Mouse (Mus musculus): Measurements from ENCODE around the gene Tas1r3. TPM values are rescaled to one million over a fixed set of nuclear protein-coding genes. Genes with fewer than 3 reads are reported as not detected.

Tas1r3 gene
- polyA plus RNA-seq, 1 experiment from 2014 or later = 0.65 TPM

DNA sequence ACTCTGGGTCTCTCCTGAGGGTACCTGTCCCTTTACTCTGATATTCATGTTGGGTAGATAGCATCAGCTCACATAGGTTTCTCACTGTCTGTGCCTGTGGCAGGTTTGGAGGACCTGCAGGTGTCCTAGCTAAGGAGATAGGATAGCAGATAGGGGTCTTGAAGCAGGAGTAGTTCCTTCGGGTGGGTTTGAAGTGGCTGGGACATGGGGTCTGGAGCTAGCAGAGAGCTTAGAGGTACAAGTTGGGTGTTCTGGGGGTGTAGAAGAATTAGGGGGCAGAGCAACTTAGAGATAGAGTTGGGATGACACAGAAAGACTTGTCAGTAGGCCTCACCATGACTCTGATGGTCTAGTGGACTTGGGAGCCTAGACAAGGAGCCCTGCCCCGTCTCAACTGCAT is 13.8 kb downstream of the Tas1r3 start:
- no peak overlapping the region for H3K27ac ChIP-seq
- H3K4me2 ChIP-seq (replicated peaks) = peak overlapping the region; percentile 88; the same call in 1 of the 2 replicates
- no peaks in the 10 kb centered on the region for H3K9me3 ChIP-seq (replicated peaks)
- H3K9ac ChIP-seq = no peak overlapping the region; the same call in 1 of the 2 replicates
- no peak for ATAC-seq (ENCODE audit: low FRiP score)
- H3K36me3 ChIP-seq = peaks cover 5% of the 10 kb centered on the region; the same call in 1 of the 2 replicates
- H3K27me3 ChIP-seq = no peaks in the 10 kb centered on the region
- WGBS = 91% methylated on average over 2 of the region's 2 CpGs
- peaks cover 31% of the 10 kb centered on the region for H3K4me1 ChIP-seq
- H3K4me3 ChIP-seq = no peak overlapping the region

DNA sequence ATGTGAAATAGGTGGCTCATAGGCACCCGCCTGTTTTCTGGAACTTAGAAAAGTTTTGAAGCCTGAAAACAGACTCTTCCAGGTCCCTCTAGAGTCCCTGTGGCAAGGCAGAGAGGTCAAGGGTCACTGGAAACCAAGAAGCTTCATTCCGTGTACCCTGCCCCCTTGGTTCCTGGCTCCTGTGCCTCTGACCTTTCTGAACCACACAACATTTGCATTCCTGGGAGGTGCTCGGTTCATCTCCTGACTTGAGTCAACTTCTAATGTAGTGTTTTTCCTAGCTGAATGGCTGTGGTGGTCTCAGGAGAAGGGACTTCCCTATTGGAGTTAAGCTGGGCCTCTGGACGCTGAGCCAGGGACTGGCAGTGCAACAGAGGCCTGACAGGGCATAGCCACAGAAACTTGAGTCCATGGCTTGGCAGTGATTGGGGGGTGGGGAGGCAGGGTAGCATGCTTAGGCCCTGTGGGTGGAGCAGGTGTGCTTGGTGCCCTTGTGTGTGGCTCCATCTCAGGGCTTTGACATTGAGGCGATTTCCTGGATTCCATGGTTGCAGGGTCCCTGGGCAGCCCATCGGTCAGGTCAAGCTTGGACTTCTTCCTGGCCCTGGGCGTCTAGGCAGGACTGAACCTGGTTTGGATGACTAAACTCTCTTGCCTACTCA is 14.6 kb downstream of the Tas1r3 start:
- WGBS = 60% methylated on average over 7 of the region's 7 CpGs
- Histone ChIP-seq H3K4me1 (peaks cover 31% of the 10 kb centered on the region), H3K9me3 (replicated peaks) (no peaks in the 10 kb centered on the region), H3K36me3 (no peaks in the 10 kb centered on the region), H3K4me3 (peak overlapping the region; percentile 86), H3K9ac (peak overlapping the region; percentile 94), H3K4me2 (replicated peaks) (peak overlapping the region; percentile 88), H3K27ac (no peak overlapping the region), H3K27me3 (no peaks in the 10 kb centered on the region)
- ATAC-seq (ENCODE audit: low FRiP score) = no peak

- H3K9me3 ChIP-seq (replicated peaks) = no peaks in the 10 kb centered on the region
- H3K4me2 ChIP-seq (replicated peaks) = peak overlapping the region; percentile 88
- H3K27ac ChIP-seq = peak overlapping the region; percentile 79; the same call in 1 of the 2 replicates
- peak overlapping the region; percentile 94 for H3K9ac ChIP-seq
- peaks cover 31% of the 10 kb centered on the region for H3K4me1 ChIP-seq
- 0 out of 2 replicates have a peak, but pooled peaks cover 2% of the 10 kb centered on the region for H3K36me3 ChIP-seq
- H3K27me3 ChIP-seq = no peaks in the 10 kb centered on the region
- 1% methylated on average over 64 of the region's 69 CpGs for WGBS
- H3K4me3 ChIP-seq = peak overlapping the region; percentile 86
- peak; percentile 65 for ATAC-seq (ENCODE audit: low FRiP score)
Observed at GRCm38 (mm10) chr4:155847591-155848352, 15.4 kb downstream of the Tas1r3 start.

GRCm38 (mm10) chr4:155846871-155847578 is 16.1 kb downstream of the Tas1r3 start, which contains the start of gene Dvl1:
Gene Dvl1 (plus strand): TSS chr4:155847402.
- 2% methylated on average over 58 of the region's 65 CpGs for WGBS
- H3K27me3 ChIP-seq = 0 out of 2 replicates have a peak, but pooled peaks cover under 1% of the 10 kb centered on the region
- H3K4me3 ChIP-seq = peak within 1 kb of the TSS; percentile 86
- H3K9me3 ChIP-seq (replicated peaks) = no peaks in the 10 kb centered on the region
- peak within 1 kb of the TSS; percentile 88 for H3K4me2 ChIP-seq (replicated peaks)
- peak; percentile 90 for ATAC-seq (ENCODE audit: low FRiP score)
- H3K9ac ChIP-seq = peak within 1 kb of the TSS; percentile 94
- peaks cover 31% of the 10 kb centered on the region for H3K4me1 ChIP-seq
- H3K36me3 ChIP-seq = peaks cover 5% of the 10 kb centered on the region; the same call in 1 of the 2 replicates
- peak within 1 kb of the TSS; percentile 79 for H3K27ac ChIP-seq

GRCm38 (mm10) chr4:155843231-155843630 is 19.9 kb downstream of the Tas1r3 start:
- no peak overlapping the region for H3K4me3 ChIP-seq
- ATAC-seq (ENCODE audit: low FRiP score) = no peak
- H3K36me3 ChIP-seq = peaks cover 5% of the 10 kb centered on the region; the same call in 1 of the 2 replicates
- H3K9ac ChIP-seq = no peak overlapping the region
- H3K9me3 ChIP-seq (replicated peaks) = no peaks in the 10 kb centered on the region
- H3K27me3 ChIP-seq = peaks cover 17% of the 10 kb centered on the region
- H3K4me2 ChIP-seq (replicated peaks) = no peak overlapping the region
- H3K4me1 ChIP-seq = peaks cover 39% of the 10 kb centered on the region
- no peak overlapping the region for H3K27ac ChIP-seq
- 91% methylated on average over 5 of the region's 5 CpGs for WGBS

GRCm38 (mm10) chr4:155841651-155842270 is 21.4 kb downstream of the Tas1r3 start:
- peak; percentile 11; the same call in 1 of the 2 replicates for ATAC-seq (ENCODE audit: low FRiP score)
- WGBS = 38% methylated on average over 38 of the region's 38 CpGs
- H3K4me3 ChIP-seq = 0 out of 2 replicates have a peak overlapping the region, but pooled peaks have one; percentile 36
- H3K9me3 ChIP-seq (replicated peaks) = no peaks in the 10 kb centered on the region
- H3K9ac ChIP-seq = no peak overlapping the region
- peaks cover 5% of the 10 kb centered on the region; the same call in 1 of the 2 replicates for H3K36me3 ChIP-seq
- peaks cover 33% of the 10 kb centered on the region for H3K4me1 ChIP-seq
- peaks cover 17% of the 10 kb centered on the region for H3K27me3 ChIP-seq
- H3K4me2 ChIP-seq (replicated peaks) = peak overlapping the region; percentile 70
- no peak overlapping the region for H3K27ac ChIP-seq

DNA sequence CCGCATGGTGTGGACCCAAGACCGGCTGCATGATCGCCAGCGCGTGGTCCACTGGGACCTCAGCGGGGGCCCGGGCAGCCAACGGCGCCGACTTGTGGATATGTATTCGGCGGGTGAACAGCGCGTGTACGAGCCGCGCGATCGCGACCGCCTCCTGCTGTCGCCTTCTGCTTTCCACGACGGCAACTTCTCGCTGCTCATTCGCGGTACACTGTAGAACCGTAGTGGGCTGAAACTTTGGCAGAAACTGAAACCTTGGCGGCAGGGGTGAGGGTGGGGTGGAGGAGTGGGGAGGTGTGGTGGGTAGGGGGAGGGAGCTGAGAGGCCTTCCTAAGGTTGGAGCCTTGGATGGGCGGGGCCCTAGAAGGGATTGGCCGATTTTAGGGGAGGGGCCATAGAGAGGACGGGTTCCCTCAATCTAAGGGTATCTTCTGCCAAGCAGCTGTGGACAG is 22.1 kb downstream of the Tas1r3 start:
- ATAC-seq (ENCODE audit: low FRiP score) = peak; percentile 46
- H3K9me3 ChIP-seq (replicated peaks) = no peaks in the 10 kb centered on the region
- H3K36me3 ChIP-seq = peaks cover 5% of the 10 kb centered on the region; the same call in 1 of the 2 replicates
- peak overlapping the region; percentile 62 for H3K9ac ChIP-seq
- peak overlapping the region; percentile 70 for H3K4me2 ChIP-seq (replicated peaks)
- peak overlapping the region; percentile 36 for H3K4me3 ChIP-seq
- H3K27me3 ChIP-seq = peaks cover 17% of the 10 kb centered on the region
- peaks cover 28% of the 10 kb centered on the region for H3K4me1 ChIP-seq
- WGBS = under 1% methylated on average over 32 of the region's 32 CpGs
- no peak overlapping the region for H3K27ac ChIP-seq

DNA sequence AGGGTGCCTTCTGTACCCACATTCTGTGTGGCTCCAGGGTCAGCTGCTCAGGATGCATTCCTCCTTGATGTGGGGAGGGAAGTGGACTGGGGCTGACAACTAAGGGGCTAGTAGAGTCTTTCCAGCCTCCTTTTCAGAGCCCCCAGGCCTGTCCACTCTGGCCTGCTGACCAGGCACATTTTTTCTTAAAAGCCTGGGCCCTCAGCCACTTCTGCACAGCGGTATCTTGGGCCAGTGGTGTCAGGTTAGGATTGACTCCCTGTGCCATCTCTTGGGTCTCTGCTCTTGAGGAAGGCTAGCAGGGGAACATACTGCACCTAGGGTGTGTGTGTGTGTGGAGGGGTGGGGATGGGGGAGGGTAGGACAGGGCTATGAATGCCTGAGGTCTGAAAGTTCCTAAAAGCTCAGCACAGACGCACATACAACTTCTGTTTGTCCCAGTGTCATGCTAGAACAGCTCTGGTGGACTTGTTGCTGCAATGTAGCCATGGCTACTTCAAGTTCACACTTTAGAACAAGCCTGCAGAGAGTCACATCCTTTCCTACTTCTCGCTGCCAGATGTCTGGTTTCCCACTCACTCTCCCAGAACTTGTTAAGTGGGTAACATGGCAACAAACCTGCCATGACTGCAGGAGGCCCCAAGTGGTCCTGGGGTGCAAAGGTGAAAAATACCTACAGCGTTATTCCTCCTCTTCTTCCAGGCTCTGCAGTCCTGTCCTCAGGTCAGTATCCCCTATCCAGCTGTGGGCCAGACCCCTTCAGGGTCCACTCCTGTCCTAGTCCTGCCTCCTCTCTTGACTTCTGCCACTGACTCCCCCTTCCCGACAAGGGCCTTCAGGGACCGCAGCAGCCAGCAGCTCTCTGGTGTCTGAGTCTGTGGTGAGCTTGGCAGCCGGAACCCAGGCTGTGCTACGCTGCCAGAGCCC is 22.8 kb downstream of the Tas1r3 start:
- 9% methylated on average over 8 of the region's 8 CpGs for WGBS
- peaks cover 5% of the 10 kb centered on the region; the same call in 1 of the 2 replicates for H3K36me3 ChIP-seq
- H3K4me1 ChIP-seq = peaks cover 28% of the 10 kb centered on the region
- H3K4me2 ChIP-seq (replicated peaks) = peak overlapping the region; percentile 70
- H3K27ac ChIP-seq = no peak overlapping the region
- peak overlapping the region; percentile 36 for H3K4me3 ChIP-seq
- ATAC-seq (ENCODE audit: low FRiP score) = 0 out of 2 replicates have a peak, but pooled peaks have one; percentile 19
- peak overlapping the region; percentile 62 for H3K9ac ChIP-seq
- no peaks in the 10 kb centered on the region for H3K9me3 ChIP-seq (replicated peaks)
- peaks cover 17% of the 10 kb centered on the region for H3K27me3 ChIP-seq

DNA sequence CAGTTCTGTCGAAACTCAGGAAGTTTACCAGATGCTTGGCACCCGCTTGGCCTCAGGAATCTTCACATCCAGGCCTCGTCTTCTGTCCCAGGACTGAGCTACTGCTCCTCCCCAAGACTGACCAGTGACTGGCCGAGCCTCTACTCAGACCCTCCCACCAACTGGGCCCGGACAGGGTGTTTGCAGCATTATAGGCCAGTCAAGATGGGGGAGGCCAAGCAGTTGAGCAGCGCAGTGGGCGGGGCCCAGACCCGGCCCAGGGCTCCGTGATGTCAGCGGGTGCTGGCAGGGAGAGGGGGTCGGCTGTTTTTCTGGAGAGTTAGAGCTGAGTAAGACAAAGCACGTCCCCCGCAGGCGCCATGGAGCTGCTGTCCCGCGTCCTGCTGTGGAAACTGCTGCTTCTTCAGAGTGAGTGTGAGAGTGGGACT is 23.7 kb downstream of the Tas1r3 start, which contains the start of gene Mxra8:
TSS of gene Mxra8 (plus strand) at position 198 of the 428 bp plus-strand sequence.
- peak within 1 kb of the TSS; percentile 55; the same call in 1 of the 2 replicates for H3K27ac ChIP-seq
- H3K4me3 ChIP-seq = peak within 1 kb of the TSS; percentile 36
- peaks cover 28% of the 10 kb centered on the region for H3K4me1 ChIP-seq
- peaks cover 17% of the 10 kb centered on the region for H3K27me3 ChIP-seq
- H3K9ac ChIP-seq = peak within 1 kb of the TSS; percentile 62
- H3K9me3 ChIP-seq (replicated peaks) = no peaks in the 10 kb centered on the region
- WGBS = 2% methylated on average over 16 of the region's 16 CpGs
- ATAC-seq (ENCODE audit: low FRiP score) = peak; percentile 67
- H3K4me2 ChIP-seq (replicated peaks) = peak within 1 kb of the TSS; percentile 70
- peaks cover 5% of the 10 kb centered on the region; the same call in 1 of the 2 replicates for H3K36me3 ChIP-seq
